Mouse (Mus musculus) monocyte, adult 5-6 weeks (primary cell): Measurements from ENCODE around the gene Ppp1r16b. TPM values are rescaled to one million over a fixed set of nuclear protein-coding genes. Genes with fewer than 3 reads are reported as not detected.

Experiments used
- ATAC-seq: fragments of 153-309, 156-312 bp; replicated peaks from 2 replicates; pipeline ENCODE4 v1.8.0; 2017; ENCODE audit warnings: mild to moderate bottlenecking; ENCODE audit not compliant: low TSS enrichment, insufficient number of reproducible peaks, severe bottlenecking, poor library complexity, low FRiP score
- total RNA-seq: library from RNA; stranded (forward); fragments of 200-1000, 200-491, 200-594 nt; gene quantifications from 3 replicates; pipeline ENCODE4 v1.2.3, GENCODE M21; 2017

The Ppp1r16b gene
- total RNA-seq, 1 experiment from 2014 or later, result 16.3 TPM

DNA sequence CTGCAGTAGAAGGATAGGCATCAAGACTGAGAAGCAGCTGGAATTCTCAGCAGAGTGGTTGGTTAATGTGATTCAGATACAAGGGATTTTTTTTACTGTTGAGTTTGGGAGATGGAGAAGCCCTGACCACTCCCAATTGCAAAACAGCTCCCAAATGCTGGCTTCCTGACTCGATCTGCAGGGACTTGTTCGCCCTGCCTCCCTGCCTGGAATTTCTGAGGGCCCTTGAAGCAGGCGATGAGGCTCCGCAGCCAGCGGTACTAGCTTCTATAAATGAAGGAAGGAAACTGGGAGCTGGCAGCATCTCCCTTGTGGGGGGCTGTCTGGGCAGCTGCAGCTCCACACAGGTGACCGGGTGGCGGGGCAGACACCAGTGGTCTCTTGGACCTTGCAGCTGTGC lies 113.2 kb downstream of the Ppp1r16b start:
- no peak for ATAC-seq

GRCm38 (mm10) chr2:158781126-158781525 lies 115.9 kb downstream of the Ppp1r16b start:
- ATAC-seq, result no peak

- no peak for ATAC-seq
Observed at GRCm38 (mm10) chr2:158786927-158787795, 122.0 kb downstream of the Ppp1r16b start.

DNA sequence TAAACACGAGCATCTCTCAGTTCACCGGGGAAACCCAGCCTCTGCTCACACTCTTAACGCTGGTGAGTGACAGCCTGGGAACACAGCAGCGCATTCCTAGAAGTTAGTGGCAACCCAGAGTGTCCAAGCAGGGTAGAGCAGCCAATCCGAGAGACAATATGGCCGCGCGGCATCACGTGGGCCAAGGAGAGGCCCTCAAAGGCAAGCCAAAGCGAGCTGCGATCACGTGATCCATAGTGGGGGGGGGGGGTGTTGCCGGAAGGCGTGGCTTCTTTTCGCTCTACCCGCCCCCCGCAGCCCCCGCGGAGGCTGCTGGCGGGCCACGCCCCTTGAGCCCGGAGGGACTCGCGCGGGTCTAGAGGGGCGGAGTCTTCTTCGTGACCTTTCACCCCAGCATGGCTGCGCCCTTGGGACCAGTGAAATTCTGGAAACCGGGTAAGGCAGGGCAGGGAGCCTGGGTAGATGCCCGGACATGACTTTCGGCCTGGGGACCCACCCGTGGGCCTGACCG lies 129.4 kb downstream of the Ppp1r16b start, which contains the start of gene Dhx35:
TSS of gene Dhx35 (plus strand) at position 314 of the 511 bp plus-strand sequence.
- peak; percentile 95 for ATAC-seq

DNA sequence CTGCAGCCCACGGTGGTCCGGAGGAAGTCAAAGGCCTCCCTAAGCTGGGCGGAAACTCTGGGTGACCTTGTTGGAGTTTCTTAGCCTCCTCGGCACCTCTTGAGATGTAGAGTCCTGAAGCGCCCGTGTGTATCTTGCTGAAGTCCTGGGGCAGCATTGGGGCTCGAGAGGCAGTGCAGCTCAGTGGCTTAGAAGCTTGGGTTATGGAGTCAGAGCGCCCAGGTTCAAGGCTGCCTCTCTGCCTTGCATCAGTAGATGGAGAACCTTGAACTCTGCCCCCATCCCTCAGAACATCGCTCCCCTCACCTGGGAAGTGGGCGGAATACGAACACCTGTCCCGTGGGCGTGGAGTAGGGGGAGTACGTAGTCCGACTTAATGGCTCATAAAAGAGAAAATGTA lies 129.8 kb downstream of the Ppp1r16b start:
- ATAC-seq, result no peak

DNA sequence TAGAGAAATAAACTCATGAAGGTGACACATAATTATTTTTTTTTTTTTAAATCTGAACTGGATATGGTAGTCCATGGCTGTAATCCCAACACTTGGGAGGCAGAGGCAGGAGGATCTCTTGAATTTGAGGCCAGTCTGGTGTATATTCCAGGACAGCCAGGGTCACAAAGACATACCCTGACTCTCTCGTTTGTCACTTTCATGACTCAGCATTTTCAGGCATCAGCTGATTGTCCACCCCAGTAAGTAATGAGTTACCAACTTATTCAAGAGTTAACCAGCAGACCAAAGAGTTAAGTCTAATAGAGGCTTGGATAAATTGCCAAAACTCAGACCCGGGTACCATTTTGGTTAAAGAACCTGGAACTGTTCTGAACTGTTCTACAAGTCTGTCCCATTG lies 130.7 kb downstream of the Ppp1r16b start:
- no peak for ATAC-seq

DNA sequence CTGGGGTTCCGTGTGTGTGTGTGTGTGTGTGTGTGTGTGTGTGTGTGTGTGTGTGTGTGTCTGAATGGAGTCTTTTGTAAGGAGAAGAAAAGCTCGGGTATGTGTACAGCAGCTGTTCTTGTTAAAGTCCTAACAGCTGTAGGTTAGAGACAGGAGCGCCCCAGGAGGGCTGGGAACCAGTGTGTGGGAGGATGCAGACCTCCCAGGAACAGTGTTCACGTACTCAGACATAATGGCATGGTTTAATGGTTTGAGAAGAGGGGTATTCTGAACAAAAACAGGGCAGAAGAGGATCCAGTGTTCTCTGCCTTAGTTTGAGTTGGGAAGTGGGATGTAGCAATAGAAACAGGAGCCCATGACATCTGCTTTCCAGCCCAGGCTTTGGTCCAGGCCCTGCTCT lies 134.1 kb downstream of the Ppp1r16b start:
- no peak for ATAC-seq

DNA sequence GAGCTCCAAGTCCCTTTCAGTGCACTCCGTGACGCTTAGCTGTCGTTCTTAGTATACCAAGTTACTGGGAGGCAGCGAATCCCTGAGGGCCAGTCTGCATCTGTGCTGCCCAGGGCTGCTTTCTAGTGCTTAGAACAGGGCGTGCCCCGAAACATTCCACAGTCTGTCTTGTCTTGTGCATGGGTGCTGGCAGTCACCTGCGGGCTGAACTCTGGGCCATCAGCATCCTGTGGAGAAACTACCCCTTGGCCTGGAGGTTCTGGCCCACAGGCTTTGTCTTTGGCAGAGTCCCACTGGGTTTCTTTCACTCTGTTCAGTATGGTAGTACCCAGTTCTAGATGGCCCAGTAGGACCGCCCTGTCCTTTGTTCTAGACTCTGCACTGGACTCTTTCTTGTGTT lies 135.6 kb downstream of the Ppp1r16b start:
- ATAC-seq, result no peak

- ATAC-seq, result no peak
Observed at GRCm38 (mm10) chr2:158803575-158803974, 138.4 kb downstream of the Ppp1r16b start.

DNA sequence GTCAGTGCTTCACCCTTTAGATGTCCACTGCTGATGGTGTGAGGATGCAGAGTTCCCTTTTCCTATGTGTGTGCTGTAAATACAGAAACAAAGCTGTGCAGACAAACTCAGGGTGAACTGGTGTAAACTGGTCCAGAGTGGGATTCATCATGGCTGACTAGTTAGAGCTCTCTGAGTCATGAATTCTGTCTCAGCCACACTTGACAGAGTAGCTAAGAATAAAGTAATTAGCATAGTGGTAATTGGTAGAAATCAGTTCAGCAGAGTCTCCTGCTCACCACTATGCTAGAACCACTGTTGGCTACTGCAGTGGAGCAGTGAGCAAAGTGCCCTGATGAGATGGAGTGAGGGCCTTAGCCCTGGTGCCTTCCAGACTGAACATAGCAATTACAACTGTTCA lies 150.5 kb downstream of the Ppp1r16b start:
- ATAC-seq, result no peak

Other genes starting within 250 kb of the Ppp1r16b start
- not detected in 3 replicates for gene Adig, start 162.8 kb upstream of the Ppp1r16b start, total RNA-seq
- not detected in 3 replicates for gene Arhgap40, start 152.6 kb upstream of the Ppp1r16b start, total RNA-seq
- not detected in 3 replicates for gene Slc32a1, start 54.6 kb upstream of the Ppp1r16b start, total RNA-seq
- 22.5 to 30.7 TPM (median 30.6 TPM) in 3 replicates for gene Actr5, start 40.5 kb upstream of the Ppp1r16b start, total RNA-seq
- gene Fam83d, start 102.7 kb downstream of the Ppp1r16b start, total RNA-seq, result 1.9 to 2.2 TPM in 2 of 3 replicates, not detected in the other
- 15.9 to 33.1 TPM (median 20.6 TPM) in 3 replicates for gene Dhx35, start 129.4 kb downstream of the Ppp1r16b start, total RNA-seq